Mouse (Mus musculus) bone marrow macrophage, adult 2 months (primary cell): Measurements from ENCODE around the gene Poldip2.

Source experiments
- CTCF ChIP-seq: IDR thresholded peaks from 2 replicates; pipeline ENCODE4 v1.5.1; 2012; ENCODE audit warnings: low read depth, mild to moderate bottlenecking, low read length, moderate library complexity
- POLR2A ChIP-seq: IDR thresholded peaks from 2 replicates; pipeline ENCODE4 v1.6.1; 2012; ENCODE audit warnings: mild to moderate bottlenecking, low read depth, low read length, borderline replicate concordance

DNA sequence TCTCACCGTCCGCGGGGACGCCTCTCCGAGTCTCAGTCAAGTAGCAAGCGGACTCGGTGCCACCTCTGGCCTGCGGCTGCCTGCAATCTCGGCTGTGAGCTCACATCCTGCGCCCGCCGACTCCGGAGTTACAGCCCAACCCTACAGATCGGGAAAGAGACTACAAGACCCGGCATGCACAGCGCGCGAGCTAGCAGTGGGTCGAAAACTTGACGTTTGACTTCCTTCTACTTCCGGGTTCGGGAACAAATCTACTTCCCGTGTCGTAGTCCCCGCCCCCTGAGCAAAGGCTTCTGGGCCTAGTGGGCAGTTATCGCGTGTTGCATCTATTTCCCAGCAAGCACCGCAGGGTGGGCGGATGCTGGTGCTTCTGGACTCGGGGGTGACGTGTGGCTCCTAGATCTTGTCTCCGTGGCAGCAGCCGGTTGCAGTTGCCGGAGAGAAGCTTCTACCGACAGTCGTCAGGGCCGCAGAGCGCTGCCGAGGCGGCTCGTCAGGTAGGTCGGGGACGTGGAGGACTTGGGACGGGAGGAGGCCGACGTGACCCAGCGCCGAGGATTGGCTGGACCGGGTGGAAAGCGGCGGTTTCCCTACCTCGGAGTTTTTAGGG is 24.2 kb downstream of the Poldip2 start, which contains the start of the genes Tnfaip1 and Ift20:
- TF ChIP-seq CTCF (no peak), POLR2A (no peak)
